13 mouse cellular contexts compared by ENCODE assay signal in genomic region chr5:64819390-64819789, GRCm38 (mm10). TPM values are rescaled to one million over a fixed set of nuclear protein-coding genes. Genes with fewer than 3 reads are reported as not detected.
DNase-seq lines count a peak whose midpoint lies in the region; ATAC-seq lines count a peak whose summit lies in the region.
"Had no signal": no experiment of that assay in that cellular context is flagged by ENCODE, and none has a peak within 500 bp of the region (broad histone marks: within the 10 kb centered on the region; RNA-seq: fewer than 3 reads in every experiment).

No protein-coding gene starts in this region.

- no peak overlapping the region for H3K9ac ChIP-seq in intestine, embryonic 14.5 days (ENCODE audit: low read length)
- H3K9ac ChIP-seq in intestine, embryonic 15.5 days: no peak overlapping the region
- H3K9ac ChIP-seq: embryonic facial prominence, embryonic 12.5 days; heart, embryonic 12.5 days; liver, embryonic 12.5 days had no signal

- no peak for ATAC-seq in intestine, embryonic 14.5 days (replicated peaks; ENCODE audit: low FRiP score, low TSS enrichment, low read depth)
- ATAC-seq in intestine, embryonic 15.5 days: no peak
- ATAC-seq in granulocyte monocyte progenitor cell, adult 5-6 weeks (replicated peaks; ENCODE audit: poor library complexity, severe bottlenecking): peak; percentile 62
- no peak for ATAC-seq in erythroblast, adult 5-6 weeks (replicated peaks; ENCODE audit: low FRiP score, poor library complexity, severe bottlenecking)
- ATAC-seq: liver, embryonic 12.5 days had no signal

- H3K4me2 ChIP-seq in intestine, embryonic 14.5 days (ENCODE audit: low read length): no peak overlapping the region
- H3K4me2 ChIP-seq in intestine, embryonic 15.5 days (replicated peaks): no peak overlapping the region
- H3K4me2 ChIP-seq: embryonic facial prominence, embryonic 12.5 days; heart, embryonic 12.5 days; liver, embryonic 12.5 days; midbrain, embryonic 11.5 days had no signal

- no peaks in the 10 kb centered on the region for H3K27me3 ChIP-seq in intestine, embryonic 14.5 days (replicated peaks; ENCODE audit: control insufficient read depth, insufficient read depth, low read length)
- H3K27me3 ChIP-seq in intestine, embryonic 15.5 days (replicated peaks): no peaks in the 10 kb centered on the region
- H3K27me3 ChIP-seq: embryonic facial prominence, embryonic 12.5 days; heart, embryonic 12.5 days; liver, embryonic 12.5 days had no signal

- H3K4me1 ChIP-seq in intestine, embryonic 14.5 days (replicated peaks; ENCODE audit: control insufficient read depth, insufficient read depth, low read length): peaks cover 18% of the 10 kb centered on the region
- H3K4me1 ChIP-seq in intestine, embryonic 15.5 days (replicated peaks): peaks cover 34% of the 10 kb centered on the region

- no peak overlapping the region for H3K27ac ChIP-seq in intestine, embryonic 14.5 days (ENCODE audit: low read depth)
- no peak overlapping the region for H3K27ac ChIP-seq in intestine, embryonic 15.5 days
- H3K27ac ChIP-seq: embryonic facial prominence, embryonic 12.5 days; liver, embryonic 12.5 days had no signal

- H3K4me3 ChIP-seq in intestine, embryonic 14.5 days (ENCODE audit: low read depth, low read length): no peak overlapping the region
- no peak overlapping the region for H3K4me3 ChIP-seq in intestine, embryonic 15.5 days (replicated peaks)
- H3K4me3 ChIP-seq: embryonic facial prominence, embryonic 12.5 days; heart, embryonic 12.5 days; liver, embryonic 12.5 days had no signal

- peak; percentile 45 for DNase-seq in intestine, embryonic 14.5 days (ENCODE audit: low spot score)
- peak; percentile 88 for DNase-seq in naive thymus-derived CD4-positive, alpha-beta T cell, adult 2 months (ENCODE audit: low read depth)
- peak; percentile 83 for DNase-seq in thymus, postnatal 14 days
- no peak for DNase-seq in cerebellum, postnatal 36 days
- DNase-seq in urinary bladder, adult 2 months (ENCODE audit: low spot score): no peak
- DNase-seq: kidney, adult 18-20 months had no signal

- peaks cover 79% of the 10 kb centered on the region for H3K36me3 ChIP-seq in intestine, embryonic 14.5 days (ENCODE audit: control insufficient read depth, insufficient read depth, low read length)
- H3K36me3 ChIP-seq in intestine, embryonic 15.5 days: peaks cover 42% of the 10 kb centered on the region

- no peaks in the 10 kb centered on the region for H3K9me3 ChIP-seq in intestine, embryonic 14.5 days (ENCODE audit: control insufficient read depth, low read length)
- no peaks in the 10 kb centered on the region for H3K9me3 ChIP-seq in intestine, embryonic 15.5 days
- H3K9me3 ChIP-seq: embryonic facial prominence, embryonic 12.5 days; heart, embryonic 12.5 days; liver, embryonic 12.5 days had no signal

- WGBS in intestine, embryonic 14.5 days: 54% methylated on average over 6 of the region's 6 CpGs
- WGBS in intestine, embryonic 15.5 days: 46% methylated on average over 6 of the region's 6 CpGs

RNA-seq across cellular contexts. Expression of gene Klf3, which starts 16.2 kb away (rescaled TPM):
- polyA plus RNA-seq in intestine, embryonic 14.5 days (2014; fragmentation: Nextera tagmentation; extraction: Ambion mirVana): 75.2 and 88.0 TPM in 2 replicates
- polyA plus RNA-seq in intestine, embryonic 15.5 days (2015; fragmentation: Nextera tagmentation; extraction: Ambion mirVana): 87.6 and 91.8 TPM in 2 replicates
- total RNA-seq in granulocyte monocyte progenitor cell, adult 5-6 weeks (2014; fragmentation: Nextera tagmentation): 23.6 and 28.1 TPM in 2 replicates
- total RNA-seq in granulocyte monocyte progenitor cell, adult 5-6 weeks (2017): 6.9 and 8.9 TPM in 2 replicates
- total RNA-seq in erythroblast, adult 5-6 weeks (2015; ENCODE audit: low replicate concordance): 207 and 277 TPM in 2 replicates
- 170 and 195 TPM in 2 replicates for total RNA-seq in erythroblast, adult 5-6 weeks (2017; ENCODE audit: low replicate concordance)
- 55.4 and 59.6 TPM in 2 replicates for polyA plus RNA-seq in urinary bladder, adult 2 months (2012; rRNA removed)

Comparison
In these comparisons a context has a peak if more than half of its experiments do, and no peak if none do; other contexts are left out.
1. DNase-seq: peak in intestine, embryonic 14.5 days (single experiment), naive thymus-derived CD4-positive, alpha-beta T cell, adult 2 months (single experiment) and thymus, postnatal 14 days (single experiment); none in cerebellum, postnatal 36 days (0 of 2) and urinary bladder, adult 2 months (single experiment).